ENCODE assay signal across 24 mouse cellular contexts in genomic region chr2:4736798-4737155, GRCm38 (mm10). TPM values are rescaled to one million over a fixed set of nuclear protein-coding genes. Genes with fewer than 3 reads are reported as not detected.
DNase-seq lines count a peak whose midpoint lies in the region; ATAC-seq and TF ChIP-seq lines count a peak whose summit lies in the region.
"Had no signal": no experiment of that assay in that cellular context is flagged by ENCODE, and none has a peak within 500 bp of the region (broad histone marks: within the 10 kb centered on the region; RNA-seq: fewer than 3 reads in every experiment).

No protein-coding gene starts in this region.

- H3K9me3 ChIP-seq in kidney, embryonic 15.5 days (replicated peaks), result no peaks in the 10 kb centered on the region
- H3K9me3 ChIP-seq in lung, postnatal 0 days (ENCODE audit: low read length), result no peaks in the 10 kb centered on the region
- H3K9me3 ChIP-seq: embryonic facial prominence, embryonic 15.5 days; G1E; heart, embryonic 13.5 days; hindbrain, embryonic 13.5 days; limb, embryonic 10.5 days had no signal

- 0 out of 2 replicates have a peak overlapping the region, but pooled peaks have one; percentile 37 for H3K27ac ChIP-seq in kidney, embryonic 15.5 days
- H3K27ac ChIP-seq in lung, postnatal 0 days (ENCODE audit: low read length), result peak overlapping the region; percentile 89
- H3K27ac ChIP-seq: embryonic facial prominence, embryonic 15.5 days; heart, embryonic 13.5 days; hindbrain, embryonic 13.5 days; limb, embryonic 10.5 days had no signal

- 0 out of 2 replicates have a peak, but pooled peaks cover 4% of the 10 kb centered on the region for H3K4me1 ChIP-seq in kidney, embryonic 15.5 days
- no peaks in the 10 kb centered on the region for H3K4me1 ChIP-seq in lung, postnatal 0 days (ENCODE audit: insufficient read depth, low read depth, low read length)
- H3K4me1 ChIP-seq: embryonic facial prominence, embryonic 15.5 days; hindbrain, embryonic 13.5 days; limb, embryonic 10.5 days had no signal

- H3K4me2 ChIP-seq in kidney, embryonic 15.5 days, result no peak overlapping the region
- peak overlapping the region; percentile 8; the same call in 1 of the 2 replicates for H3K4me2 ChIP-seq in lung, postnatal 0 days (replicated peaks; ENCODE audit: low read depth, low read length)
- H3K4me2 ChIP-seq: embryonic facial prominence, embryonic 15.5 days; heart, embryonic 13.5 days; hindbrain, embryonic 13.5 days had no signal

- no peak overlapping the region for H3K9ac ChIP-seq in kidney, embryonic 15.5 days
- H3K9ac ChIP-seq in lung, postnatal 0 days (replicated peaks; ENCODE audit: low read depth), result no peak overlapping the region
- H3K9ac ChIP-seq: embryonic facial prominence, embryonic 15.5 days; heart, embryonic 13.5 days; hindbrain, embryonic 13.5 days; liver, postnatal 0 days had no signal

- WGBS in kidney, embryonic 15.5 days, result 79% methylated on average over 4 of the region's 4 CpGs
- WGBS in lung, postnatal 0 days, result 57% methylated on average over 4 of the region's 4 CpGs

- H3K4me3 ChIP-seq in kidney, embryonic 15.5 days (replicated peaks), result no peak overlapping the region
- H3K4me3 ChIP-seq in lung, postnatal 0 days (ENCODE audit: low read depth, low read length), result no peak overlapping the region
- H3K4me3 ChIP-seq: embryonic facial prominence, embryonic 15.5 days; heart, embryonic 13.5 days; hindbrain, embryonic 13.5 days; limb, embryonic 10.5 days had no signal

- no peak for ATAC-seq in kidney, embryonic 15.5 days (replicated peaks; ENCODE audit: low FRiP score)
- ATAC-seq in lung, postnatal 0 days, result peak; percentile 90
- ATAC-seq: forebrain, embryonic 16.5 days; inflammation-experienced regulatory T-cells, adult 6 months; liver, postnatal 0 days; Patski had no signal

- H3K36me3 ChIP-seq in kidney, embryonic 15.5 days, result no peaks in the 10 kb centered on the region
- no peaks in the 10 kb centered on the region for H3K36me3 ChIP-seq in lung, postnatal 0 days (ENCODE audit: insufficient read depth, low read length)
- H3K36me3 ChIP-seq: embryonic facial prominence, embryonic 15.5 days; G1E; heart, embryonic 13.5 days; hindbrain, embryonic 13.5 days; limb, embryonic 10.5 days had no signal

- H3K27me3 ChIP-seq in kidney, embryonic 15.5 days, result no peaks in the 10 kb centered on the region
- H3K27me3 ChIP-seq in lung, postnatal 0 days (replicated peaks; ENCODE audit: insufficient read depth, low read length), result no peaks in the 10 kb centered on the region
- H3K27me3 ChIP-seq: CH12.LX; embryonic facial prominence, embryonic 15.5 days; heart, embryonic 13.5 days; hindbrain, embryonic 13.5 days; Patski had no signal

- TF ChIP-seq EP300 in lung, postnatal 0 days (IDR thresholded peaks at IDR 0.05), result peak; percentile 84

- no peak for TF ChIP-seq CTCF in lung, postnatal 0 days (IDR thresholded peaks at IDR 0.05)

- DNase-seq in kidney, postnatal 36 days, result no peak
- peak; percentile 75 to 82 for DNase-seq in lung, adult 18-20 months
- DNase-seq in lung, postnatal 0 days (ENCODE audit: low spot score), result peak; percentile 88
- DNase-seq in yolk sac, embryonic 10.5 days (ENCODE audit: low spot score), result peak; percentile 70
- no peak for DNase-seq in left cerebral cortex, adult 8-10 months (ENCODE audit: low spot score in 2 of 2)
- DNase-seq in thymus, postnatal 4 days, result no peak
- DNase-seq: B cell, adult 2 months; cerebellum, adult 8-10 months; gastrocnemius, postnatal 10 days; heart, adult 18-20 months; liver, postnatal 0 days; midbrain, embryonic 14.5 days; right cerebral cortex, postnatal 25 days; spleen, adult 18-20 months had no signal

RNA-seq across cellular contexts. Expression of gene Bend7, which starts 19.1 kb away (rescaled TPM):
- 5.1 and 5.3 TPM in 2 replicates for polyA plus RNA-seq in kidney, embryonic 15.5 days (2015; fragmentation: Nextera tagmentation; extraction: Ambion mirVana)
- 31.9 and 35.7 TPM in 2 replicates for polyA plus RNA-seq in lung, postnatal 0 days (2015; fragmentation: Nextera tagmentation; extraction: Ambion mirVana)
- total RNA-seq in left cerebral cortex, adult 8-10 months (2022), result 1 to 10 TPM; 2.9 to 3.9 (median 3.4) TPM
- total RNA-seq: CH12.LX had no signal
- polyA plus RNA-seq: G1E; inflammation-experienced regulatory T-cells, adult 6 months had no signal

Comparison
In these comparisons a context has a peak if more than half of its experiments do, and no peak if none do; other contexts are left out.
1. DNase-seq: peak in lung, adult 18-20 months (2 of 2), lung, postnatal 0 days (single experiment) and yolk sac, embryonic 10.5 days (single experiment); none in kidney, postnatal 36 days (0 of 2), left cerebral cortex, adult 8-10 months (0 of 2) and thymus, postnatal 4 days (single experiment).